Mouse (Mus musculus): Measurements from ENCODE around the gene Ero1lb. TPM values are rescaled to one million over a fixed set of nuclear protein-coding genes. Genes with fewer than 3 reads are reported as not detected.
"Not testable (repeated sequence)": the region's sequence is repeated elsewhere in the genome, so short reads cannot be mapped to it uniquely, and the experiment has no call there.

Ero1lb gene
- polyA plus RNA-seq, 1 experiment from 2014 or later: 2.1 TPM

DNA sequence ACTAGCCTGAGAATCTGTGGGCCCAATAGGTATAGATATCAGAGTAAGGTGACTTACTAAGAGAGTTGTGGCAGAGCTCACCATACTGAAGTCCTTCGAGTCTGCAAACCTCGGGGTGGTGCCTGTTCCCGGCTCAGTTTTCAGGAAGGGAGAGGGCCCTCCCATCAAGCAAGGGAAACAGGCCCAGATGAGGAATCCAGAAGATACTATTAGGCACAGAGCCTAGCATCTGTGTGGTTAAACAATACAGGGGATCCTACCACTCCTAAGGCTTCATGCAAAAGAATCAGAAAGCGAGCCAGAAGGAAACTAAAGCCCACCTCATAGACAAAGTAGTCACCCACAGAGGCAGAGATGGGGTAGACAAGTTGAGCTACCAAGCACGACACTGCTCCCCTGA, 81.0 kb downstream of the Ero1lb start:
- H3K9ac ChIP-seq; H3K27me3 ChIP-seq (replicated peaks); H3K4me1 ChIP-seq; H3K27ac ChIP-seq; H3K36me3 ChIP-seq; H3K9me3 ChIP-seq (replicated peaks); H3K4me2 ChIP-seq; H3K4me3 ChIP-seq; ATAC-seq: not testable (repeated sequence)
- WGBS (ENCODE audit: insufficient replicate concordance): 61% methylated on average over 5 of the region's 5 CpGs

GRCm38 (mm10) chr13:12650020-12650876, 84.6 kb downstream of the Ero1lb start:
- H3K36me3 ChIP-seq; H3K27ac ChIP-seq; H3K9me3 ChIP-seq (replicated peaks); H3K9ac ChIP-seq; H3K27me3 ChIP-seq (replicated peaks); H3K4me1 ChIP-seq: not testable (repeated sequence)
- under 1% methylated on average over 57 of the region's 79 CpGs for WGBS (ENCODE audit: insufficient replicate concordance)
- peak overlapping the region; percentile 60 for H3K4me2 ChIP-seq
- peak overlapping the region; percentile 41 for H3K4me3 ChIP-seq
- peak; percentile 74 for ATAC-seq

DNA sequence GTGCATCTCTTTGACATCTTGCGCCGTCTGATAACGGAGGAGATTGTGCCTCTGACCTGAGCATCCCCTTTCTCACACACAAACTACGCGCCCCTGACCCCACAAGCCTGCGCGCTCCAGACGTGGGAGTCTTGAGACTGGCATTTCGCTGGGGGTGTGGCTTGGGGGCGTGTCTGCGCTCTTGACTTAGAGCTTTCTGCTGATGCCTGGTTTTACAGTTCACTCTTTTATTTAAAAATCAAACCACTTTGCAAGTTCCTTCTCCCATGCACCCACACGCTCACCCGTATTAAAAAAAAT, 85.2 kb downstream of the Ero1lb start:
- not testable (repeated sequence) for ATAC-seq; H3K27me3 ChIP-seq (replicated peaks); H3K9me3 ChIP-seq (replicated peaks); H3K9ac ChIP-seq; H3K36me3 ChIP-seq; H3K27ac ChIP-seq; H3K4me1 ChIP-seq
- peak overlapping the region; percentile 32 for H3K4me3 ChIP-seq
- H3K4me2 ChIP-seq: peak overlapping the region; percentile 60
- under 1% methylated on average over 13 of the region's 13 CpGs for WGBS (ENCODE audit: insufficient replicate concordance)

Other genes starting within 250 kb of the Ero1lb start
- 1.7 and 4.0 TPM in 2 replicates for gene Actn2, start 225.1 kb upstream of the Ero1lb start, polyA plus RNA-seq (2016; fragmentation: Nextera tagmentation; extraction: Ambion mirVana)
- gene Heatr1, start 170.8 kb upstream of the Ero1lb start, polyA plus RNA-seq (2016; fragmentation: Nextera tagmentation; extraction: Ambion mirVana): 30.3 and 33.1 TPM in 2 replicates
- gene Lgals8, start 100.9 kb upstream of the Ero1lb start, polyA plus RNA-seq (2016; fragmentation: Nextera tagmentation; extraction: Ambion mirVana): 14.8 and 15.8 TPM in 2 replicates
- 0.08 and 0.24 TPM in 2 replicates for gene Edaradd, start 45.4 kb upstream of the Ero1lb start, polyA plus RNA-seq (2016; fragmentation: Nextera tagmentation; extraction: Ambion mirVana)
- not detected in 2 replicates for gene Prl2c3, start 234.2 kb downstream of the Ero1lb start, polyA plus RNA-seq (2016; fragmentation: Nextera tagmentation; extraction: Ambion mirVana)

Data from liver, embryonic 12.5 days (tissue).